Mouse (Mus musculus) E14TG2a.4 (cell line): ENCODE measurements around the gene Tmem135.
"Not testable (repeated sequence)": the region's sequence is repeated elsewhere in the genome, so short reads cannot be mapped to it uniquely, and the experiment has no call there.

Source experiments
- H3K27me3 ChIP-seq: 2 replicates; pipeline ENCODE4 v1.6.1; 2014; ENCODE audit warnings: low read length, control low read depth; ENCODE audit not compliant: insufficient read depth
- H3K36me3 ChIP-seq: 2 replicates; pipeline ENCODE4 v1.6.1; 2014; ENCODE audit warnings: low read length, control low read depth; ENCODE audit not compliant: insufficient read depth
- H3K4me1 ChIP-seq: replicated peaks from 2 replicates; pipeline ENCODE4 v1.6.1; 2014; ENCODE audit warnings: low read depth, low read length, control low read depth
- H3K4me3 ChIP-seq: replicated peaks from 2 replicates; pipeline ENCODE4 v1.5.1; 2014; ENCODE audit warnings: mild to moderate bottlenecking, low read length
- H3K9me3 ChIP-seq: 2 replicates; pipeline ENCODE4 v1.6.1; 2014; ENCODE audit warnings: low read length, control low read depth
- CTCF ChIP-seq: conservative IDR thresholded peaks from 2 replicates; pipeline ENCODE4 v1.5.1; 2014; ENCODE audit warnings: low read length
- NANOG ChIP-seq: IDR thresholded peaks from 2 replicates; pipeline ENCODE4 v1.6.1; 2014; ENCODE audit warnings: borderline replicate concordance, low read length, mixed read lengths
- POU5F1 ChIP-seq: IDR thresholded peaks from 2 replicates; pipeline ENCODE4 v1.6.1; 2014; ENCODE audit warnings: low read length, borderline replicate concordance

The Tmem135 gene

DNA sequence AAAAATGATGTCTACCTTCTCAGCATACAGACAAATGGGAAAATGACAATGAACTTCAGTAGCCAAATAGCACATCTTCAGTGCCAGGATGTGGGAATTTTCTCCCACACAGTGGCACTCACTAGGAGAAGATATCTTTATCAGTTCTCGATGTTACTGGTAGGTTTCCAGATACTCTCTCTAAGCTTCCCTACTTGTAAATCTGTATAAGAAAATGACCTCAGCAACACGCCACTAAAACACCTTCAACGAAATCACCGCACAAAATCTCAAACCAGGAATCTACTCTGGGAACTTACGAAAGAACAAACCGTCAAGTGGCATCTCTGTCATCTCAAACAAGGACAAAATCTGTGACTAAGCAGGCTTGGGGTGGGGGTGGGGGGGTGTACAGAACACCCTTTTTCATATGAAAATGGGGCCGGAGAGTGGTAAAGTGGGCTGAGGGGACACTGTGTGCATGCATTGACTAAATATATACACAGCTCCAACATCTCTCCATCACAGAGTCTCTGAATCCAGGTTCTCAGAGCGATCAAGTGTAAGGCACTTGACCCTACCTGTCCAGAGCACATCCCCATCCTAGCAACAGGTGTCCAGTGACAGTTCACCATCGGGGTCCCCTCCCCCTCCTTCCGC is 66.2 kb downstream of the Tmem135 start:
- no peaks in the 10 kb centered on the region for H3K9me3 ChIP-seq
- no peak for TF ChIP-seq NANOG
- TF ChIP-seq POU5F1 = no peak
- no peak for TF ChIP-seq CTCF

DNA sequence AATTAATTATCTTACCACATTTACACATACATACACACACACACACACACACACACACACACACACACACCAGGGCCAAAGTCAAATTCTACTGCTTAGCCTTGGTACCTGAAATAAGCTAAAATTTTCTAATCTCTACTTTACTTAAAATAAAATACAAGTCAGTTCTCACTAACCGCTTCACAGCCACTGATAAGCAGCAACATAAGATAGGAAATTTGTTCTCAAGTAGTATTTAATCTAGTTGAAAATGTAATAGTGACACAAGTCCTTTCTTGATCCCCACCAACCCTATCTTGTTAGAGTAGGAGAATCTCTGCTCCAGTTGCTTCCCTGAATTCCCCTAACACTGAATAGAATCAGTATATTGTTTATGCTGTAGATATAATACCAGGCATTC is 67.6 kb downstream of the Tmem135 start:
- no peak overlapping the region for H3K4me3 ChIP-seq
- peaks cover 60% of the 10 kb centered on the region for H3K4me1 ChIP-seq
- H3K36me3 ChIP-seq = peaks cover 10% of the 10 kb centered on the region
- H3K27me3 ChIP-seq = no peaks in the 10 kb centered on the region
- no peaks in the 10 kb centered on the region for H3K9me3 ChIP-seq
- TF ChIP-seq POU5F1 (no peak), NANOG (no peak), CTCF (no peak)

More for the DNA sequence above, 66.2 kb downstream of the Tmem135 start:
- Histone ChIP-seq H3K27me3 (no peaks in the 10 kb centered on the region), H3K36me3 (peaks cover 10% of the 10 kb centered on the region), H3K4me3 (peak overlapping the region; percentile 97), H3K4me1 (peaks cover 62% of the 10 kb centered on the region)

- no peak overlapping the region for H3K4me3 ChIP-seq
- peaks cover 59% of the 10 kb centered on the region for H3K4me1 ChIP-seq
- TF ChIP-seq NANOG = no peak
- no peak for TF ChIP-seq POU5F1
- no peak for TF ChIP-seq CTCF
- no peaks in the 10 kb centered on the region for H3K27me3 ChIP-seq
- H3K36me3 ChIP-seq = peaks cover 14% of the 10 kb centered on the region
- H3K9me3 ChIP-seq = no peaks in the 10 kb centered on the region
Observed at GRCm38 (mm10) chr7:89335316-89335715, 68.7 kb downstream of the Tmem135 start.

DNA sequence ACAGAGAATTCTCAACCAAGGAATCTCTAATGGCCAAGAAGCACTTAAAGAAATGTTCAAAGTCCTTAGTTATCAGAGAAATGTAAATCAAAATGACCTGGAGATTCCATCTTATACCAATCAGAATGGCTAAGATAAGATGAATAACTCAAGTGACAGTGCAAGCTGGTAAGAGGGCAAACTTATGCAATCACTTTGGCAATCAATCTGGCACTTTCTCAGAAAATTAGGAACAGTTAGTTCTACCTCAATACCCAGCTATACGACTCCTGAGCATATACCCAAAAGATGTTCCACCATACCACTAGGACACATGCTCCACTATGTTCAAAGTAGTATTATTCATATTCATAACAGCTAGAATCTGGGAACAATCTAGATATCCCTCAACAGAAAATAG is 74.1 kb downstream of the Tmem135 start:
- Histone ChIP-seq H3K4me3 (no peak overlapping the region), H3K36me3 (peaks cover 9% of the 10 kb centered on the region), H3K27me3 (no peaks in the 10 kb centered on the region), H3K4me1 (peaks cover 35% of the 10 kb centered on the region), H3K9me3 (no peaks in the 10 kb centered on the region)
- no peak for TF ChIP-seq POU5F1
- TF ChIP-seq NANOG = no peak

DNA sequence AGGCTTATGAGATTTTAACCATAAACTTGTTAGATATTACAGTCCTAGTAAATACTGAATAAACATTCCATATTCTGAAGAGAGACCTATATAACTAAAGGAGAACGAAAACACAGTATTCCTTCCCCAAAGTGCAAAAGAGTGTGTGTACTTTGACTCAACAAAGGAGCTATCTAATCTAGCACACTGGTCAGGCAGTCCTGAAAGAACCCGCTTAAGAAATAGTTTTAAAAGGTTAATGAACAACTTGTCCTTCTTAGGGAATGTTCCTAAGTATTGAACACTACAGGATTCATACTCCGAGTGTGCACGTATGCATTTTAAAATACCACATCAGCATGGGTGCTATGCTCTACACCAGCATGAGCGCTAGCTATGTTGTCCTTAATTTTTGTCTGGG is 76.3 kb downstream of the Tmem135 start:
- H3K27me3 ChIP-seq = no peaks in the 10 kb centered on the region
- H3K4me1 ChIP-seq = peaks cover 38% of the 10 kb centered on the region
- peaks cover 4% of the 10 kb centered on the region; the same call in 1 of the 2 replicates for H3K36me3 ChIP-seq
- TF ChIP-seq CTCF = no peak
- TF ChIP-seq POU5F1 = no peak
- no peak for TF ChIP-seq NANOG
- H3K9me3 ChIP-seq = peaks cover 5% of the 10 kb centered on the region
- H3K4me3 ChIP-seq = no peak overlapping the region

DNA sequence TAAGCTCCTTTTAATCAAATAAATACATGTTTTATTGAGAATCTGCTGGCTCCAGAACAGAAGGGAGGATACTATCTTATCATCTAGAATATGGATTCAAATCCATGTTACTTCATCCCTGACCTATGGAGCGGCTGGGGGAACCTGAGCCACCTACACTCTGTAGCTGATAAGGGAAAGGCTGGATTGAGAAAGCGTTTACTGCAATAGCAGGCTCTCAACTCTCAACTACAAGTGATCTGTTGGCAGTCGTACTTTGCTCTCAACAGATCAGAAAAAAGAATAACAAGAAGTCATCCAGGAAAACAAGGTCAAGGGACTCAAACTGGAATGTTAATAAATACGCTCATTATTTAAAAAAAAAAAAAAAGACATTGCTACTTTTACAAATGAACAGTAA is 77.3 kb downstream of the Tmem135 start:
- Histone ChIP-seq H3K27me3 (no peaks in the 10 kb centered on the region), H3K4me3 (no peak overlapping the region), H3K4me1 (peaks cover 30% of the 10 kb centered on the region), H3K9me3 (peaks cover 14% of the 10 kb centered on the region), H3K36me3 (peaks cover 11% of the 10 kb centered on the region)
- TF ChIP-seq NANOG = no peak
- TF ChIP-seq CTCF = no peak
- no peak for TF ChIP-seq POU5F1

GRCm38 (mm10) chr7:89326202-89326601 is 77.8 kb downstream of the Tmem135 start:
- no peak overlapping the region for H3K4me3 ChIP-seq
- peaks cover 12% of the 10 kb centered on the region for H3K36me3 ChIP-seq
- no peaks in the 10 kb centered on the region for H3K27me3 ChIP-seq
- H3K9me3 ChIP-seq = peaks cover 17% of the 10 kb centered on the region
- peaks cover 25% of the 10 kb centered on the region for H3K4me1 ChIP-seq
- no peak for TF ChIP-seq NANOG
- TF ChIP-seq CTCF = no peak

GRCm38 (mm10) chr7:89322741-89323140 is 81.3 kb downstream of the Tmem135 start:
- Histone ChIP-seq H3K36me3 (peaks cover 10% of the 10 kb centered on the region), H3K9me3 (peaks cover 23% of the 10 kb centered on the region), H3K4me1 (peaks cover 15% of the 10 kb centered on the region)
- H3K27me3 ChIP-seq, H3K4me3 ChIP-seq: not testable (repeated sequence)

GRCm38 (mm10) chr7:89319351-89319750 is 84.7 kb downstream of the Tmem135 start:
- Histone ChIP-seq H3K4me3 (no peak overlapping the region), H3K27me3 (no peaks in the 10 kb centered on the region), H3K4me1 (peaks cover 45% of the 10 kb centered on the region), H3K36me3 (peaks cover 10% of the 10 kb centered on the region), H3K9me3 (peaks cover 23% of the 10 kb centered on the region)
- TF ChIP-seq CTCF (no peak), POU5F1 (no peak), NANOG (no peak)

DNA sequence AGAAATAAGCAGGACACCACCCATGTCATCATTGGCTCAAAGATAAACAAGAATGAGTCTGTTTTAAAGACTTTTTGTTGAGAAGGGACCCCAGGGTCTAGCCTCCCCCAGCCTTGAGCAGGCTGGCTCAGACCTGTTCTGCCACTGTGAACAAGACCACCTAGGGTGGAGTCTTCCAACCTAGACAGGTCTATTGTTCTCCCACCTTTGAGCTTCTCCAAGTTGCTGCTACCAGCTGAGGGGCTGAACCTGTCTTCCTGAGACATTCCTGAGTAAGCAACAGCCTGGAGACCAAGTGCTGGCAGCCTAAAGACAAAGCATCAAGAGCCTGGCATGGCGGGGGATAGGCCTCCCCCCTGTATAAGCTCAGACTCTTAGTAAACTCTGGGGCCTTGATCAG is 86.9 kb downstream of the Tmem135 start:
- not testable (repeated sequence) for H3K27me3 ChIP-seq
- peak overlapping the region; percentile 35 for H3K4me3 ChIP-seq
- peaks cover 12% of the 10 kb centered on the region for H3K9me3 ChIP-seq

More for the DNA sequence above, 86.9 kb downstream of the Tmem135 start:
- not testable (repeated sequence) for H3K36me3 ChIP-seq
- H3K4me1 ChIP-seq = peaks cover 45% of the 10 kb centered on the region
